Mouse (Mus musculus) stomach, postnatal 0 days (tissue): ENCODE measurements around the gene Efemp2.

ENCODE experiments used
- CTCF ChIP-seq: IDR thresholded peaks from 2 replicates; pipeline ENCODE4 v1.5.1; 2016; ENCODE audit warnings: antibody characterized with exemption, low read depth, mild to moderate bottlenecking, moderate library complexity
- EP300 ChIP-seq: optimal IDR thresholded peaks from 2 replicates; pipeline ENCODE3; 2016; ENCODE audit warnings: antibody characterized with exemption

GRCm38 (mm10) chr19:5486286-5486685 lies 12.5 kb downstream of the Efemp2 start:
- TF ChIP-seq EP300 (no peak), CTCF (no peak)
